Mouse (Mus musculus): ENCODE measurements around the gene Hoxb6.

- TF ChIP-seq CTCF (IDR thresholded peaks at IDR 0.05; ENCODE audit: extremely low read depth, insufficient read depth, low read length) = no peak
- no peak for TF ChIP-seq POLR2A (IDR thresholded peaks at IDR 0.05; ENCODE audit: extremely low read depth, insufficient read depth, low read length)
Measured at GRCm38 (mm10) chr11:96252541-96253120, 39.6 kb upstream of the Hoxb6 start.

Data from cortical plate, adult 2 months (tissue).